Mouse (Mus musculus) forebrain, embryonic 16.5 days (tissue): ENCODE measurements around the gene Tfec. TPM values are rescaled to one million over a fixed set of nuclear protein-coding genes. Genes with fewer than 3 reads are reported as not detected.

Experiments used
- ATAC-seq: fragments of 200-750 bp; cut with Nextera tagmentation; 2 replicates; pipeline ENCODE4 v1.8.0; 2017; ENCODE audit warnings: mild to moderate bottlenecking, moderate library complexity
- H3K27ac ChIP-seq: fragments of 300-500 bp; sonication (generic); 2 replicates; pipeline ENCODE4 v1.5.1; 2014; ENCODE audit warnings: low read length, control low read depth
- H3K27me3 ChIP-seq: fragments of 300-500 bp; sonication (generic); replicated peaks from 2 replicates; pipeline ENCODE4 v1.6.1; 2014; ENCODE audit warnings: low read length; ENCODE audit not compliant: control insufficient read depth, insufficient read depth
- H3K36me3 ChIP-seq: fragments of 300-500 bp; sonication (generic); 2 replicates; pipeline ENCODE4 v1.6.1; 2014; ENCODE audit not compliant: control insufficient read depth, insufficient read depth
- H3K4me1 ChIP-seq: fragments of 300-500 bp; sonication (generic); replicated peaks from 2 replicates; pipeline ENCODE4 v1.6.1; 2014; ENCODE audit warnings: low read length; ENCODE audit not compliant: control insufficient read depth, insufficient read depth
- H3K4me2 ChIP-seq: fragments of 300-500 bp; sonication (generic); 2 replicates; pipeline ENCODE4 v1.6.1; 2014; ENCODE audit warnings: mild to moderate bottlenecking, low read length, control low read depth
- H3K4me3 ChIP-seq: fragments of 300-500 bp; sonication (generic); replicated peaks from 2 replicates; pipeline ENCODE4 v1.5.1; 2014; ENCODE audit warnings: mild to moderate bottlenecking, low read length, control low read depth
- H3K9ac ChIP-seq: fragments of 300-500 bp; sonication (generic); replicated peaks from 2 replicates; pipeline ENCODE4 v1.6.1; 2014; ENCODE audit warnings: low read depth, low read length, control low read depth
- H3K9me3 ChIP-seq: fragments of 300-500 bp; sonication (generic); 2 replicates; pipeline ENCODE4 v1.6.1; 2016; ENCODE audit warnings: low read length; ENCODE audit not compliant: control insufficient read depth
- WGBS: fragments of 180-500 bp; shearing (Covaris S2); extraction: QIAGEN DNeasy Blood & Tissue Kit; methylation state at CpG from one replicate; pipeline ENCODE4 v1.1.7; 2014; 5-methylcytosine and 5-hydroxymethylcytosine counted together
- polyA plus RNA-seq: library from polyadenylated mRNA; unstranded; fragments of >200 nt; fragmentation: Nextera tagmentation; extraction: Ambion mirVana; gene quantifications from 2 replicates; pipeline ENCODE4 v1.2.1, GENCODE M21; 2015

Tfec gene
- polyA plus RNA-seq, 1 experiment from 2014 or later = 0.16 TPM

- 58% methylated on average over 2 of the region's 2 CpGs for WGBS
- Histone ChIP-seq H3K4me3 (no peak overlapping the region), H3K9me3 (no peaks in the 10 kb centered on the region), H3K4me2 (no peak overlapping the region), H3K9ac (no peak overlapping the region), H3K36me3 (no peaks in the 10 kb centered on the region), H3K4me1 (peaks cover 2% of the 10 kb centered on the region; the same call in 1 of the 2 replicates), H3K27me3 (no peaks in the 10 kb centered on the region), H3K27ac (no peak overlapping the region)
- ATAC-seq = no peak
Observed at GRCm38 (mm10) chr6:16870067-16870466, 28.2 kb downstream of the Tfec start.

GRCm38 (mm10) chr6:16868314-16868713 lies 29.9 kb downstream of the Tfec start:
- no peak overlapping the region for H3K4me3 ChIP-seq
- ATAC-seq = peak; percentile 88
- WGBS = 44% methylated on average over 2 of the region's 2 CpGs

GRCm38 (mm10) chr6:16862753-16863508 lies 35.3 kb downstream of the Tfec start:
- no peaks in the 10 kb centered on the region for H3K36me3 ChIP-seq
- no peaks in the 10 kb centered on the region for H3K9me3 ChIP-seq
- ATAC-seq = no peak
- H3K4me2 ChIP-seq = no peak overlapping the region
- no peaks in the 10 kb centered on the region for H3K4me1 ChIP-seq
- H3K27me3 ChIP-seq = no peaks in the 10 kb centered on the region
- no peak overlapping the region for H3K4me3 ChIP-seq
- H3K9ac ChIP-seq = no peak overlapping the region
- no peak overlapping the region for H3K27ac ChIP-seq
- 94% methylated on average over 6 of the region's 6 CpGs for WGBS

More at GRCm38 (mm10) chr6:16868314-16868713, 29.9 kb downstream of the Tfec start:
- no peaks in the 10 kb centered on the region for H3K9me3 ChIP-seq
- no peaks in the 10 kb centered on the region for H3K36me3 ChIP-seq
- no peak overlapping the region for H3K27ac ChIP-seq
- no peaks in the 10 kb centered on the region for H3K27me3 ChIP-seq
- H3K4me1 ChIP-seq = peaks cover 2% of the 10 kb centered on the region; the same call in 1 of the 2 replicates
- H3K9ac ChIP-seq = no peak overlapping the region
- H3K4me2 ChIP-seq = no peak overlapping the region

GRCm38 (mm10) chr6:16862050-16862449 lies 36.2 kb downstream of the Tfec start:
- no peak overlapping the region for H3K4me2 ChIP-seq
- H3K4me1 ChIP-seq = no peaks in the 10 kb centered on the region
- H3K27ac ChIP-seq = no peak overlapping the region
- ATAC-seq = no peak
- no peaks in the 10 kb centered on the region for H3K36me3 ChIP-seq
- H3K4me3 ChIP-seq = no peak overlapping the region
- no peaks in the 10 kb centered on the region for H3K27me3 ChIP-seq
- H3K9ac ChIP-seq = no peak overlapping the region
- WGBS = 75% methylated on average over 3 of the region's 3 CpGs
- H3K9me3 ChIP-seq = no peaks in the 10 kb centered on the region

- Histone ChIP-seq H3K27ac (no peak overlapping the region), H3K9ac (no peak overlapping the region), H3K4me1 (no peaks in the 10 kb centered on the region), H3K9me3 (no peaks in the 10 kb centered on the region), H3K4me2 (no peak overlapping the region), H3K36me3 (no peaks in the 10 kb centered on the region), H3K27me3 (no peaks in the 10 kb centered on the region), H3K4me3 (no peak overlapping the region)
- ATAC-seq = no peak
- WGBS = 90% methylated on average over 7 of the region's 7 CpGs
Observed at GRCm38 (mm10) chr6:16855879-16856545, 42.2 kb downstream of the Tfec start.

- no peak overlapping the region for H3K27ac ChIP-seq
- 76% methylated on average over 9 of the region's 9 CpGs for WGBS
- ATAC-seq = no peak
Observed at GRCm38 (mm10) chr6:16854977-16855376, 43.3 kb downstream of the Tfec start.

GRCm38 (mm10) chr6:16846521-16846920 lies 51.7 kb downstream of the Tfec start:
- Histone ChIP-seq H3K4me1 (no peaks in the 10 kb centered on the region), H3K27ac (no peak overlapping the region), H3K9me3 (no peaks in the 10 kb centered on the region), H3K4me2 (no peak overlapping the region), H3K4me3 (no peak overlapping the region), H3K27me3 (no peaks in the 10 kb centered on the region), H3K36me3 (no peaks in the 10 kb centered on the region), H3K9ac (no peak overlapping the region)
- ATAC-seq = no peak
- WGBS = 61% methylated on average over 7 of the region's 7 CpGs

More at GRCm38 (mm10) chr6:16854977-16855376, 43.3 kb downstream of the Tfec start:
- H3K27me3 ChIP-seq = no peaks in the 10 kb centered on the region
- H3K4me1 ChIP-seq = no peaks in the 10 kb centered on the region
- no peaks in the 10 kb centered on the region for H3K36me3 ChIP-seq
- no peaks in the 10 kb centered on the region for H3K9me3 ChIP-seq
- no peak overlapping the region for H3K4me2 ChIP-seq
- no peak overlapping the region for H3K9ac ChIP-seq
- no peak overlapping the region for H3K4me3 ChIP-seq

- Histone ChIP-seq H3K4me2 (no peak overlapping the region), H3K36me3 (no peaks in the 10 kb centered on the region), H3K27me3 (0 out of 2 replicates have a peak, but pooled peaks cover 3% of the 10 kb centered on the region), H3K9me3 (no peaks in the 10 kb centered on the region), H3K9ac (no peak overlapping the region), H3K27ac (no peak overlapping the region), H3K4me3 (no peak overlapping the region), H3K4me1 (no peaks in the 10 kb centered on the region)
- ATAC-seq = no peak
- 93% methylated on average over 1 of the region's 1 CpGs for WGBS
Observed at GRCm38 (mm10) chr6:16835631-16836030, 62.6 kb downstream of the Tfec start.

- no peaks in the 10 kb centered on the region for H3K27me3 ChIP-seq
- no peak for ATAC-seq
- no peak overlapping the region for H3K27ac ChIP-seq
- H3K9me3 ChIP-seq = no peaks in the 10 kb centered on the region
- no peaks in the 10 kb centered on the region for H3K4me1 ChIP-seq
- H3K4me3 ChIP-seq = no peak overlapping the region
- no peak overlapping the region for H3K9ac ChIP-seq
- H3K4me2 ChIP-seq = no peak overlapping the region
- H3K36me3 ChIP-seq = no peaks in the 10 kb centered on the region
Observed at GRCm38 (mm10) chr6:16828304-16828703, 69.9 kb downstream of the Tfec start.
